Mouse (Mus musculus): ENCODE measurements around the gene Cav2.

- no peak for TF ChIP-seq POLR2A (IDR thresholded peaks at IDR 0.05; ENCODE audit: insufficient read depth, low read length)
- TF ChIP-seq CTCF (IDR thresholded peaks at IDR 0.05; ENCODE audit: low read depth, low read length) = no peak
- TF ChIP-seq EP300 (IDR thresholded peaks at IDR 0.05; ENCODE audit: insufficient read depth, low read depth, low read length) = no peak
Observed at GRCm38 (mm10) chr6:17321976-17322375, 41.0 kb downstream of the Cav2 start.
